Mouse (Mus musculus) left cerebral cortex, adult 2 months (tissue): ENCODE results near the gene Cox19. TPM values are rescaled to one million over a fixed set of nuclear protein-coding genes. Genes with fewer than 3 reads are reported as not detected.

ENCODE experiments used
- DNase-seq, 2 experiments: peaks; one replicate each; pipeline ENCODE4 v3.0.0; 2021 to 2022; ENCODE audit warnings: low spot score in 2 of 2, mixed read lengths in 1 of 2; ENCODE audit errors: extremely low spot score in 1 of 2
- H3K27ac ChIP-seq: fragments of 200-600 bp; 2 replicates; pipeline ENCODE4 v1.8.1; 2022
- H3K4me3 ChIP-seq: fragments of 200-600 bp; 2 replicates; pipeline ENCODE4 v1.8.1; 2022
- CTCF ChIP-seq: fragments of 200-600 bp; IDR thresholded peaks from 2 replicates; pipeline ENCODE4 v1.8.1; 2022; ENCODE audit warnings: antibody characterized with exemption, mild to moderate bottlenecking, moderate library complexity
- intact Hi-C: fragments of 180-260 bp; cut with DNase I; formaldehyde crosslinking; loops from one replicate; pipeline ENCODE4 v1.15.1; 2025
- total RNA-seq, 2 experiments: library from RNA; stranded (reverse); gene quantifications; 2 replicates each; pipeline ENCODE4 v1.2.3; 2021

The Cox19 gene
- total RNA-seq, 2 experiments from 2014 or later = 67.6 to 69.4 TPM

DNA sequence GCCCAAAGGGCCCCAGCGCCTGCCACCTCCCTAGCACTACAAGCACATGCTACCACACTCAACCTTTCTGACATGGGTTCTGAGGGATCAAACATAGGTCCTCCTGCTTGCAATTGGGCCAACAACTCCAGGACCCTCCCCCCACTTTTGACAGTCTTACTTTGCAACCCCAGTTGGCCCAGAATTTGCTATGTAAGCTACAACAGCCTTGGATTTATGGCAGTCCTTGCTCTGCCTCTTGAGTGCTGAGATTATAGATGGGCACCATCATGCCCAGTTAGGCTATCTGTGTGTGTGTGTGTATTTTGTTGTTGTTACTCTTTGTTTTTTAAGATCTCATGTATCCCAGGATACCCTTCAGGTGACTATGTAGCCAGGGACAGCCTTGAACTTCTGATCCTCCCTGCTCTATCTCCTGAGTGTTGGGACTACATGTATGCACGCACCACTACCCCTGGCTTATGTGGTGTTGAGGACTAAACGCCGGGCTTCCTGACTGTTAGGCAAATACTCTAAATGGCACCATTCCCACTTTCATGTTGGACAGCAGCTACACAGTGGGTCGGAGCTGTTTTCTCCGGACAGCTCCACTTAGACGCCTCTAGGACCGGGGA is 28.7 kb upstream of the Cox19 start:
- peak overlapping the region; percentile 95 for H3K27ac ChIP-seq
- TF ChIP-seq CTCF = no peak
- no peak for DNase-seq
- H3K4me3 ChIP-seq = peak overlapping the region; percentile 95
- intact Hi-C loops = no loop called here

DNA sequence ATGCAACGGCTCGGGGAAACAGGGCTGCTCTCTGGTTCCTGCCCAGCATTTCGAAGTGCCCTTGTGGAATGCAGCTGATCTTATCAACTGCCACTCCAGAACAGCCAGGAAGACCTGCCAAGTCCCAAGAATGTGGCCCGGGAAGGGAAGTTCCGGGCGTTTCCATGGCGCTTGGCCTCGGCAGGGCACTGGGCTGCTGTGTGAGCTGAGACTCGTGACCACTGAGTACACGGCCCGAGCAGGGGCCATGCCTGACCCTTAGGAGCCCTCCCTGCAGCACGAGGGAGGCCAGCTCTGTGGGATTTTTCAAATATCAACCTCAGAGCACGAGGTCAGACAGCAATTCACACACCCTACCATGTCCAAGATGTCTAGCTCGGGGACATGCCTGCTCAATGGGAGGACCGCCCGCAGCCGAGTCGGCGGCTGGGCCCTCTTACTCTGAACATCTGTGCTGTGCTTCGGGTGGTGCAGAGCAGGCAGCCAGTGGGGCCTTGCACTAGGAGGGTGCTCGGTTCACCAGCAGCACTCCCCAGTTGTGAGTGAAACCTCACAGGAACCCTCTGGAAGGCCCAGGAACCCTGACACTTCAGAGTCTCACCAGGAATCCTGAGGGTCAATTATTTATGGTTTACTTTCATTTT is 27.9 kb upstream of the Cox19 start:
- intact Hi-C loops = no loop called here
- DNase-seq = no peak
- no peak for TF ChIP-seq CTCF
- Histone ChIP-seq H3K27ac (peak overlapping the region; percentile 82), H3K4me3 (no peak overlapping the region)

GRCm38 (mm10) chr5:139378271-139378556 is 27.0 kb upstream of the Cox19 start:
- intact Hi-C loops = no loop called here
- Histone ChIP-seq H3K4me3 (no peak overlapping the region), H3K27ac (peak overlapping the region; percentile 82)
- no peak for TF ChIP-seq CTCF
- DNase-seq = no peak

DNA sequence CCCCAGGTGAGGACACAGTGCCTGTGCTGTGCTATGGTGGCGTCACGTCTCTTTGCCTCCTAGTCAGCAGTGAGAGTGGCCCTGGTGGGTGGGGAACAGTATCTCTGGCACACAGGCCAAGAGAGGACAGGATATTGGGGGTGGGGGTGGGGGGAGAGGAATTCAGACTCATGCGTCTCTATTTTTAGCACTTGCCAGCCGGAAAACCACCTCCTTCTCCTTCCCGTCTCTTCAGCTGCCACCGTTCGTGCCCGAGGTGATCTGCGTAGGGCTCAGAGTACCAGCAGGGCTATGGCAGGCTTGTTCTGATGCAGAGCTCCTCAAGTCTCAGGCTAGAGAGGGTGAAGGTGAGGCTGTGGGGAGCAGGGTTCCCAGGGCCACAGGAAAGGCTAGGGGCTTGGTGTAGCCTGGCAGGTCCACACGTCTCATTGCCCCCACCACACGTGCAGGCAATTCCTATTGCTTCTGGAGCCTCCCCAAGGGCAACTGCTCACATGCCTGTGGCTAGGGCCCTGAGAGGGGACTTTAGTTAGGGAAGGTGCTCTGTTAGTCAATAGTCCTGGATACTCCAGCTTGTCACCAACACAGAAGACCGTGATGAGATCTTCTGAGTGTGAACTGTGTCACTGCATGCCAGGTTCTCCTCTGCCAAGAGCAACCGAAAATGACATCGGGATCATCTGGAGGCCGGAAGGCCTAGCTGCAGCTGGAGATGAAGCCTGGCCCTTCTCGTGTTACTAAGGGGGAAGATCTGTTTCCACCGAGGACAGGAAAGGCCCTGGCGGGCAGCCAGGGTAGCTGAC is 26.5 kb upstream of the Cox19 start, which contains the start of gene Gpr146:
Gene Gpr146, plus strand, starts transcription at position 230 of the 803 bp plus-strand sequence.
- TF ChIP-seq CTCF = no peak
- no peak for DNase-seq
- H3K27ac ChIP-seq = peak within 1 kb of the TSS; percentile 82
- H3K4me3 ChIP-seq = no peak within 1 kb of the TSS
- intact Hi-C loops = no loop called here

DNA sequence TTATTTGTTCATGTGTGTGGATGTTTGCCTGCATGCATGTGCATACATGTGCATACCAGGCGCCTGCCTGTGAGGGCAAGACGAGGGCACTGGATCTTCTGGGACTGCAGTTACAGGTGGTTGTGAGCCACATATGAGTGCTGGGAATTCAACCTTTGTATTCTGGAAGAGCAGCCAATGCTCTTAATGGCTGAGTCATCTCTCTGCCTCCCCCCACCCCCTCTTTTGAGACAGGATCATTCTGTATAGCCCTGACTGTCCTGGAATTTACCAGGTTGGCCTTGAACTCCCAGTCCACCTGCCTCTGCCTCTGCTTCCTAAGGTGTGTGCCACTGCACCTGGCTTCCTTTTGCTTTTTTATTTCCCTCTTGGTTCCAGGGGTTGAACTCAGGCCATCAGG is 23.6 kb upstream of the Cox19 start:
- no peak overlapping the region for H3K27ac ChIP-seq
- H3K4me3 ChIP-seq = no peak overlapping the region
- TF ChIP-seq CTCF = no peak
- DNase-seq = no peak
- intact Hi-C loops = no loop called here

DNA sequence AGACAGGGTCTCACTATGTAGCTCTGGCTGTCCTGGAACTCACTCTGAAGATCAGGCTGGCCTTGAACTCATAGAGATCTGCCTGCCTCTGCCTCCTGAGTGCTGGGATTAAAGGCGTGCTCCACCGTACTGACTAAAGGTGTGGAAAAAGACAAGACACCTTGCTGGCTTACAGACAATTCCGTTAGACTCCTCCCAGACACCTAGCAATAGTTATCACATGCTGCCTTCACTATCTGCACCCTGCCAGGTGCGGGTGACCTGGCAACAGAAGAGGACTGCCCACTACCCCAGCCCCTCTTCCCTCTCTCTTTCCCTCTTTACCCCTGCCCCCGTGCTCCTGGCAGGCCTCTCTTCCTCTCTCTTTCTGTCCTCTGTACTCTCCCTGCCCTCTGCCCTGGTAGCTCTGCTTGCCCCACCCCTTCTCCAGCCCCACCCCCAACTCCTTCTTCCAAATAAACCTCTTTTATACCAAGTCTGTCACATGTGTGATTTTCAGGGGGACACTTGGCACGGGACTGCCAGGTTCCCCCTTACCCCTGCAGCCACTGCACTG is 22.7 kb upstream of the Cox19 start:
- Histone ChIP-seq H3K27ac (no peak overlapping the region), H3K4me3 (no peak overlapping the region)
- DNase-seq = no peak
- no peak for TF ChIP-seq CTCF
- intact Hi-C loops = no loop called here

DNA sequence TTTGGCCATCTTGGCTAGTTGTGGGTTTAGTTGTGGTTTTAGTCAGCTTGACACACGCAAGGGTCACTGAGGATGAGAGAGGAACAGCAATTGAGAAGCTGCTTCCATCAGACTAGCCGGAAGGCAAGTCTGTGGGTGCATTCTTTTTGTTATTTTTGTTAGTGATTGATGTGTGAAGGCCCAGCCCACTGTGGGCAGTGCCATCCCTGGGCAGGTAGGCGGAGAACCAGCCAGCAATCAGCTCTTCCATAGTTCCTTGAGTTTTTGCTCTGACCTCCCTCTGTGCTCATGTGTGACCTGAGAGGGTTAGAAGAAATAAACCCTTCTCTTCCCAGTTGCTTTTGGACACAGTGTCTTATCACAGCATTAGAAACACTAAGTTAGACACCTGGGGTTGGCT is 21.9 kb upstream of the Cox19 start:
- DNase-seq = no peak
- intact Hi-C loops = no loop called here
- no peak for TF ChIP-seq CTCF
- H3K4me3 ChIP-seq = no peak overlapping the region
- H3K27ac ChIP-seq = peak overlapping the region; percentile 36; the same call in 1 of the 2 replicates

DNA sequence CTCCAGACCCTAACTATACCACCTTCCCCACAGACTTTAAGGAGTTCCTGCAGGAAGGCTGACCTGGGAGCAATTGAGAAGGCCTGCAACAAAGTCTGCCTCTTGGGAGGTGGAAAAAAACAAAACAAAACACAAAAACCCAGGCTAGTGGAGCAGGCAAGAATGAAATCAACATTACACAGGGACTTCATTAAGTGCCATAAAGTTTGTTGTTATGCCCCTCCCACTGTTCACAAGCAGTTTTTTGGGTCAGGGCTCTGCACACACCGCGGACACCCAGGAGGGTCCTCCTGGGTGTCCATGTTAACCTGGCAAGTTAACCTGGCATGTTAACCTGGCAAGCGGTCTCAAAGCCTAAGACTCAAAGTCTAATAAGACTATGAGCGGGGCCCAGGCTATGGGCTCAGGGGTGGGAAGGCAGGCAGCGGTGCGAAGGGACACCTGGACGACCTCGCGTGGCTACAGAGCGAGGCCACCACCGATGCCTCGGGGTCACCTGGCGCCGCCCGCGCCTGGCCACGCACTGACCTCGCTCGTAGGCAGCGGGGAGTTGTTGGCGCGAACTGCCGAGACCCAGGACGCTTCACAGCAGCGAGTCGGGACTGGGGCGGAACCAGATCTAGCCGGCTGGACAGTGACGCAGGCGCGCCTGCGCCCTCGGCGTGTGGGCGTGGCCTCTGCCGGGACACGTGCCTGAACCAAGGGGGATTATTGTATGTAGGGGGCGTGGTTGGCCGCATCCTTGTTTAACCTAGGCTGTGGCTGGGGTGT is 20.6 kb upstream of the Cox19 start:
- Histone ChIP-seq H3K27ac (peak overlapping the region; percentile 94), H3K4me3 (peak overlapping the region; percentile 86)
- DNase-seq = peak; percentile 86
- intact Hi-C loops = no loop called here
- TF ChIP-seq CTCF = no peak

DNA sequence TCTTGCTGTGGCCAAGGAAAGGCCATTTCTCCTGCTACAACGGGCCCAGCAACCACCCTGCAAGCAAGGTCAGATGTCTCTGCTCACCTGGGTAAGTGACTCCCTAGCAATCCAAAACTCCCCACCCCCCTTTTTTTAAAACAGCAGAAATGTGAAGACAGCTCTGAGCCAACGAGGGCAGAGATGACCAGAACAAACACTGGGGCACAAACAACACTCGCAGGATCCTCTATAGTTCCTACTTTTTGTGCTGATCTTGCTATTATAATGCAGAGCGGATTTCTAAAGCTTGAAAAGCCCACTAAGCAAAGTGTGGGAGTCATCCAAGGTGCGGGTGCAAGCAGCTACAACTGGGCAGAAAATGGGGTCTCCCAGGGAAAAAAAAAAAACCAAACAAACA is 19.9 kb upstream of the Cox19 start:
- Histone ChIP-seq H3K4me3 (peak overlapping the region; percentile 86), H3K27ac (peak overlapping the region; percentile 94; the same call in 1 of the 2 replicates)
- TF ChIP-seq CTCF = no peak
- intact Hi-C loops = no loop called here
- no peak for DNase-seq

GRCm38 (mm10) chr5:139370336-139370735 is 19.1 kb upstream of the Cox19 start:
- Histone ChIP-seq H3K27ac (peak overlapping the region; percentile 94; the same call in 1 of the 2 replicates), H3K4me3 (no peak overlapping the region)
- intact Hi-C loops = no loop called here
- no peak for DNase-seq
- TF ChIP-seq CTCF = no peak

- TF ChIP-seq CTCF = no peak
- Histone ChIP-seq H3K27ac (no peak overlapping the region; the same call in 1 of the 2 replicates), H3K4me3 (no peak overlapping the region)
- DNase-seq = no peak
- intact Hi-C loops = no loop called here
Observed at GRCm38 (mm10) chr5:139368638-139369320, 17.6 kb upstream of the Cox19 start.
